Mouse (Mus musculus): ENCODE measurements around the gene Clec4a3. TPM values are rescaled to one million over a fixed set of nuclear protein-coding genes. Genes with fewer than 3 reads are reported as not detected.
"Not testable (repeated sequence)": the region's sequence is repeated elsewhere in the genome, so short reads cannot be mapped to it uniquely, and the experiment has no call there.

Gene Clec4a3
- polyA plus RNA-seq (2016; fragmentation: Nextera tagmentation; extraction: Ambion mirVana) = 0.36 TPM in 1 of 2 replicates, not detected in the other

GRCm38 (mm10) chr6:122952401-122952800, at the start of gene Clec4a3:
Gene Clec4a3 (plus strand): TSS chr6:122952515.
- Histone ChIP-seq H3K9me3 (peaks cover 9% of the 10 kb centered on the region; the same call in 1 of the 2 replicates), H3K27me3 (ENCODE audit: poor library complexity, severe bottlenecking) (no peaks in the 10 kb centered on the region), H3K27ac (no peak within 1 kb of the TSS), H3K4me1 (no peaks in the 10 kb centered on the region), H3K36me3 (replicated peaks) (no peaks in the 10 kb centered on the region), H3K4me3 (no peak within 1 kb of the TSS)
- no peak for DNase-seq (ENCODE audit: extremely low spot score, low spot score)
- 86% methylated on average over 8 of the region's 8 CpGs for WGBS

GRCm38 (mm10) chr6:122919922-122920321, 32.4 kb upstream of the Clec4a3 start:
- no peak overlapping the region for H3K27ac ChIP-seq
- no peak for DNase-seq (ENCODE audit: extremely low spot score, low spot score)
- H3K36me3 ChIP-seq (replicated peaks) = no peaks in the 10 kb centered on the region
- 93% methylated on average over 4 of the region's 4 CpGs for WGBS
- H3K4me1 ChIP-seq = no peaks in the 10 kb centered on the region
- no peak overlapping the region for H3K4me3 ChIP-seq
- H3K27me3 ChIP-seq (ENCODE audit: poor library complexity, severe bottlenecking) = no peaks in the 10 kb centered on the region
- no peaks in the 10 kb centered on the region for H3K9me3 ChIP-seq

DNA sequence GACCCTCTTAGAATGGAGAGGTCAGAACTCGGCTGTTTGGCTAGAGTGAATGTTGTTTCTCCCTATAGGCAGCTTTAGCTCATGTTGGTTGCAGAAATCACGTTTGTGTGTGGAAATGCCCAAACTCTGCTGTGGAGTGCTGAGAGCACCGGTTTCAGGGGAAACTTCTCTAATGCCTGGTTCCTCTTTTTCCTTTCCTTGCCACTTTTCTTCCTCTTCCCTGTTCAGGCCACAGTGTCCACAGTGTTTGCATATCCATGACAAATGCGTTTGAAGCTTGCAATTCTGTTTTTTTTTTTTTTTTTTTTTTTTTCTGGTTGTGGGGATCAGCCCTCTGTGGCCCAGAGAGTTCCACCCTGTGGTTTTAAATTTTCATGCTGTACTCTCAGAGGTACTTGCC, 30.9 kb upstream of the Clec4a3 start, which contains the start of gene Clec4a1:
TSS of gene Clec4a1 (plus strand) at position 398 of the 400 bp plus-strand sequence.
- no peaks in the 10 kb centered on the region for H3K27me3 ChIP-seq (ENCODE audit: poor library complexity, severe bottlenecking)
- H3K9me3 ChIP-seq = no peaks in the 10 kb centered on the region
- no peak within 1 kb of the TSS for H3K4me3 ChIP-seq
- H3K36me3 ChIP-seq (replicated peaks) = no peaks in the 10 kb centered on the region
- H3K4me1 ChIP-seq = no peaks in the 10 kb centered on the region
- DNase-seq (ENCODE audit: extremely low spot score, low spot score) = no peak
- no peak within 1 kb of the TSS for H3K27ac ChIP-seq
- 74% methylated on average over 4 of the region's 4 CpGs for WGBS

DNA sequence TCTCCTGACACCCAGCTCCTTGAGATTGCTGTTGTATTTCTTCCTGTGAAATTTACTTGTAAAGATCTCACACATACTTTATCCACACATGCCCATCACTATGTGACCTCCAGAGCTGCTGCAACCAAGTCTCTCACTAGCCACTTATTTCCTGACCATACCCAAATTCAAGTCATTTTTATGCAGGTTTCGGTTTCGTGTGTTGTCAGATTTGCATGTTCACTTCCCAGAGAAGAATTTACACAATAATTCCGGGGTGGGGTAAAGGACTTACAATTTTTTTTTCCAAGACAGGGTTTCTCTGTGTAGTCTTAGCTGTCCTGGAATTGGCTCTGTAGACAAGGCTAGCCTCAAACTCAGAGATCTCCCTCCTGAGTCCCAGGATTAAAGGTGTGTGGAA, 17.5 kb upstream of the Clec4a3 start:
- no peaks in the 10 kb centered on the region for H3K9me3 ChIP-seq
- no peak for DNase-seq (ENCODE audit: extremely low spot score, low spot score)
- WGBS = 93% methylated on average over 3 of the region's 3 CpGs

GRCm38 (mm10) chr6:122939618-122940017, 12.7 kb upstream of the Clec4a3 start:
- Histone ChIP-seq H3K9me3 (no peaks in the 10 kb centered on the region), H3K27ac (no peak overlapping the region), H3K27me3 (ENCODE audit: poor library complexity, severe bottlenecking) (no peaks in the 10 kb centered on the region), H3K36me3 (replicated peaks) (no peaks in the 10 kb centered on the region), H3K4me1 (no peaks in the 10 kb centered on the region), H3K4me3 (no peak overlapping the region)
- WGBS = 90% methylated on average over 5 of the region's 5 CpGs
- DNase-seq (ENCODE audit: extremely low spot score, low spot score) = no peak

More for the DNA sequence above, 17.5 kb upstream of the Clec4a3 start:
- no peaks in the 10 kb centered on the region for H3K27me3 ChIP-seq (ENCODE audit: poor library complexity, severe bottlenecking)
- H3K27ac ChIP-seq = no peak overlapping the region
- no peaks in the 10 kb centered on the region for H3K4me1 ChIP-seq
- no peaks in the 10 kb centered on the region for H3K36me3 ChIP-seq (replicated peaks)
- no peak overlapping the region for H3K4me3 ChIP-seq

DNA sequence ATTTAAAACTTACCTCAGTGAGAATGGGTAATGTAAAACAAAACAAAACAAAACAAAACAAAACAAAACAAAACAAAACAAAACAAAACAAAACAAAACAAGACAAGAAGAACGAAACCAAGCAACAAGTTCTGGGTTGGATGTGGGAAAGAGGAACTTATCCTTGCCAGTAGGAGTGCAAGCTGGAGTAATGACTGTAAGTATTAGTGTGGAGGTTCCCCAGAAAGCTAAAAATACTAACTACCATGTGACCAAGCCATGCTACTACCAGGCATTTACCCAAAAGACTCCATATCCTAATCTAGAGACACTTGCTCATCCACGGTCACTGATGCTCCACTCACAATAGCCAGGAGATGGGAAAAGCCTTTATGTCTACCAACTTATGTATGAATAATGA, 5.6 kb upstream of the Clec4a3 start:
- no peak overlapping the region for H3K4me3 ChIP-seq
- DNase-seq (ENCODE audit: extremely low spot score, low spot score) = no peak
- peaks cover 3% of the 10 kb centered on the region; the same call in 1 of the 2 replicates for H3K9me3 ChIP-seq
- no peak overlapping the region for H3K27ac ChIP-seq
- no peaks in the 10 kb centered on the region for H3K4me1 ChIP-seq
- H3K27me3 ChIP-seq (ENCODE audit: poor library complexity, severe bottlenecking) = no peaks in the 10 kb centered on the region
- WGBS = 90% methylated on average over 2 of the region's 2 CpGs
- H3K36me3 ChIP-seq (replicated peaks) = no peaks in the 10 kb centered on the region

- Histone ChIP-seq H3K4me3 (no peak overlapping the region), H3K4me1 (no peaks in the 10 kb centered on the region), H3K27me3 (ENCODE audit: poor library complexity, severe bottlenecking) (no peaks in the 10 kb centered on the region), H3K27ac (no peak overlapping the region), H3K36me3 (replicated peaks) (no peaks in the 10 kb centered on the region), H3K9me3 (0 out of 2 replicates have a peak, but pooled peaks cover 10% of the 10 kb centered on the region)
- no peak for DNase-seq (ENCODE audit: extremely low spot score, low spot score)
- 86% methylated on average over 2 of the region's 2 CpGs for WGBS
Measured at GRCm38 (mm10) chr6:122964562-122964961, 12.2 kb downstream of the Clec4a3 start.

- no peak for DNase-seq (ENCODE audit: extremely low spot score, low spot score)
- Histone ChIP-seq H3K36me3 (replicated peaks) (no peaks in the 10 kb centered on the region), H3K9me3 (peaks cover 8% of the 10 kb centered on the region; the same call in 1 of the 2 replicates), H3K4me1 (no peaks in the 10 kb centered on the region), H3K27ac (no peak overlapping the region), H3K27me3 (ENCODE audit: poor library complexity, severe bottlenecking) (no peaks in the 10 kb centered on the region), H3K4me3 (no peak overlapping the region)
- WGBS = 88% methylated on average over 2 of the region's 2 CpGs
Measured at GRCm38 (mm10) chr6:122969048-122969447, 16.7 kb downstream of the Clec4a3 start.

- no peaks in the 10 kb centered on the region for H3K36me3 ChIP-seq (replicated peaks)
- no peak within 1 kb of the TSS for H3K4me3 ChIP-seq
- DNase-seq (ENCODE audit: extremely low spot score, low spot score) = no peak
- WGBS = 89% methylated on average over 6 of the region's 6 CpGs
- H3K27me3 ChIP-seq (ENCODE audit: poor library complexity, severe bottlenecking) = no peaks in the 10 kb centered on the region
- no peak within 1 kb of the TSS for H3K27ac ChIP-seq
- peaks cover 15% of the 10 kb centered on the region; the same call in 1 of the 2 replicates for H3K9me3 ChIP-seq
- H3K4me1 ChIP-seq = no peaks in the 10 kb centered on the region
Measured at GRCm38 (mm10) chr6:122989876-122990437, 37.6 kb downstream of the Clec4a3 start, which contains the start of gene Clec4a4. Gene Clec4a4 (plus strand): TSS chr6:122990367.

DNA sequence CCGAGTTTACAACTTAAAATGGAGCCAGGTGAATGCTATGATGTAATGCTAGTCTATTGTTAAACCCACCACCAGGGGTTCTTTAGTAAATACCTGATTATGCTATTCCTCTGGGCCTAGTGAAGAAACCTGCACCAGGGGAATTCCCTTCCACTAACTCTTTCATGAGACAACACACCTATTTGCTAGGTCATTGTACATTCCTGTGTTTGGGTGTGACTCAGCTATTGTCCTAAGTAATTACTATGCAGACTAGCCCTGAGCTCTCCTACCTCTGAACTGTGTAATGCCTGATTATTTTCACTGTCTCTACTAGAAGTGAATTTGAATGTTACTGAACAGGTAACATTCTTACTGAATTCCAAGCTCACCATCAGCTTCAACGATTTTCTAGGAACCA, 52.4 kb downstream of the Clec4a3 start:
- not testable (repeated sequence) for H3K9me3 ChIP-seq; H3K36me3 ChIP-seq (replicated peaks); H3K27ac ChIP-seq; DNase-seq (ENCODE audit: extremely low spot score, low spot score); H3K4me3 ChIP-seq; H3K4me1 ChIP-seq; H3K27me3 ChIP-seq (ENCODE audit: poor library complexity, severe bottlenecking)
- 79% methylated on average over 2 of the region's 2 CpGs for WGBS

GRCm38 (mm10) chr6:123005591-123005990, 53.3 kb downstream of the Clec4a3 start:
- Histone ChIP-seq H3K9me3 (no peaks in the 10 kb centered on the region), H3K27me3 (ENCODE audit: poor library complexity, severe bottlenecking) (no peaks in the 10 kb centered on the region), H3K4me3 (no peak overlapping the region), H3K36me3 (replicated peaks) (no peaks in the 10 kb centered on the region), H3K4me1 (no peaks in the 10 kb centered on the region), H3K27ac (no peak overlapping the region)
- 75% methylated on average over 1 of the region's 1 CpGs for WGBS
- DNase-seq (ENCODE audit: extremely low spot score, low spot score) = no peak
